Mouse (Mus musculus) CD8-positive naive resting alpha-beta T cell, adult 2 months (primary cell): ENCODE results near the gene Mgea5.
A peak's percentile ranks its signal among the peaks of the same experiment; 100 is the strongest.

ENCODE experiments used
- DNase-seq, 2 experiments: peaks; one replicate each; pipeline ENCODE4 v3.0.0; 2022; ENCODE audit warnings: low read depth in 2 of 2, low spot score in 2 of 2

The Mgea5 gene

DNA sequence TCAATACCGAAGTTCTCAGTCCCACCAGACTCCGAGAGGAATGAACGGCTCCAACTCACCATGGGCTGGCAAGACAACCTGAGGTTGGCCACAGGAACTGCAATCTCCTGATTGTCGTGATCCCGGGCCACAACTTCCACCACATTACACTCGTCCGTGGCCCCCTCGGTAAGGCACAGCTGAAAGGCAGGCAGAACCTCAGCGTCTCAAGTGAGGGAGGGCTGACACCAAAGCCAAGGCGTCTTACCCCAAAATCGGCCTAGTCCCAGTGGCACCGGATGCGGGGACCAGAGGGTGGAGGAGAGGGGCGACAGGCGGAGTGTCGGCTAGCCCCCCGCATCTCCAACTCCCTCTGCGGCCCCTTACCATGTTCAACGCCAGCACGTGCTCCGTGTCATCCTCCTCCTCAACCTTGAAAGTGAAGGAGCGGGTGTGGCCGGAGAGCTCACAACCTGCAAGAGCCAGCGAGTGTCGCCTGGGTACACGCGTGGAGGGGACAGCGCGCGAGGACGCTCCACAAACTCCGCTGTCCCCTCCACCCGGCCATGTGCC, 34.9 kb downstream of the Mgea5 start:
- DNase-seq: peak; percentile 35 to 47

- no peak for DNase-seq
Observed at GRCm38 (mm10) chr19:45748206-45748605, 35.4 kb downstream of the Mgea5 start.

- DNase-seq: peak; percentile 72 to 85
Observed at GRCm38 (mm10) chr19:45747028-45747867, 36.4 kb downstream of the Mgea5 start.

DNA sequence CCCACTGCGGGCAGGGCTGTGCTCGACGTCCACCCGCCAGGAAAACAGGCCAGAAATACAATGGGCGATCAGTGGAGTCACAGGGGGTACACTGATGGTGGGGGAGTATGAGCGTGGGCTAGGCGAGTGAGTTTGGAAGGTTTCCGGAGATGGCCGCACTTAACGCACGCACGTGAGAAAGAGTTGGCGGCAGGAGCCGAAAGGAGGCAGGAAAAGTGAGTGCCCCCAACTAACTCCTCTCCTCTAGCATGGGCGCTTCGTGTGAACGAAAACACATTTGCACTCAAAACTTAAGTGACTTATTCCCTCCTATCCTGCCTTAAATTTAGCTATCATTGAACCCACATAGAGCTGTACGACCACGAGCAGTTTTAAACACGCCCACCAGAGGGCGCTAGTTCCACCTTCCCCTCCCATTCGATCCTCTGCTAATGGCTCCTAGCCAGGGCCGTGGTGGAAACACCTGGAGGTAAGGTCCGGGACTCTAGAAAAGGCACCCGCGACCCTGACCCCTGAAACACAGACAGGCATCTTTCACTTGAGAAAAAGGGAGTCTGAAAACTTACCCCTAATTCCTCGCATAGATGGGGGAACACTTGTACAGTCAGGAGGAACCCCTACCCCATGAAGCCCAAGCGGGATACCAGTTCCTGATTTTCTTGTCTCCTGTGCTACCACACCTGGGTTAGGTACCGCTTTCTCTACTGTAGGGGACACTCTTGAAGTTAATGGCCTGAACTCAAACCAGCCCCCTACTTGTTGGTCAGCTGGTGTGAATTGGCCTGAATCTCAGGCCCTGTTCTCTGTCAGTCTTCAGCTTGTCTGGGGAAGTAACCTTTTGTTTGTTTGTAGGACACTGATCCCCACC, 37.2 kb downstream of the Mgea5 start:
- DNase-seq: peak; percentile 68 to 72

- DNase-seq: no peak
Observed at GRCm38 (mm10) chr19:45745344-45746152, 38.1 kb downstream of the Mgea5 start.

GRCm38 (mm10) chr19:45743619-45744018, 40.0 kb downstream of the Mgea5 start:
- DNase-seq: no peak

DNA sequence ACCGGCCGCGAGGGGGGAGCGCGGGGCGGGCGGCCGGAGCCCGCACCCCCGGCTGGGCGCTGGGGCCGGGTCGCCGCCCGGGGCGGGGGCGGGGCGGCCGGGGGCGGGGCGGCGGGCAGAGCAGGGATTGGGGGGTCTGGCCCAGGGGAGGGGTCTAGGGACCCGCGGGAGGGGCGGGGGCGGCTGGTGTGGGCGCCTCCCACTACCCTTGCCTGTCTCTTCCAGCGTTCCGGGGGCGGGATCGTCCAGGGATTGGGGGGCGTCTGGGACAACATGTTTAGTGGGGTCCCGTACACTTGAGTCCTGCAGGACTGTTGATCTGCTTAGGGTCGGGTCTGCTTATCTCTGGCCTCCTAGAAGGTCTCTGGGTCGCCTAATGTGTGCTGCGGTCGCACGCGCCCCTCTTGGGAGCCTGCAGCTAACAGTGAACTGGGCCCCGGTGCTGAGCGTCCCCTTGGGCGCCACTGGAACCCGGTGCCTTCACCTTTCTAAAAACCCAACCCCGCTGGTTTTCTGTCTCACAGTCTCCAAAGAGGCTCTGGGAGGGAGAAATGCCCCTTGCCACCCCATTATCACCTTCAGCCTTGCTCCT, 40.6 kb downstream of the Mgea5 start:
- no peak for DNase-seq

DNA sequence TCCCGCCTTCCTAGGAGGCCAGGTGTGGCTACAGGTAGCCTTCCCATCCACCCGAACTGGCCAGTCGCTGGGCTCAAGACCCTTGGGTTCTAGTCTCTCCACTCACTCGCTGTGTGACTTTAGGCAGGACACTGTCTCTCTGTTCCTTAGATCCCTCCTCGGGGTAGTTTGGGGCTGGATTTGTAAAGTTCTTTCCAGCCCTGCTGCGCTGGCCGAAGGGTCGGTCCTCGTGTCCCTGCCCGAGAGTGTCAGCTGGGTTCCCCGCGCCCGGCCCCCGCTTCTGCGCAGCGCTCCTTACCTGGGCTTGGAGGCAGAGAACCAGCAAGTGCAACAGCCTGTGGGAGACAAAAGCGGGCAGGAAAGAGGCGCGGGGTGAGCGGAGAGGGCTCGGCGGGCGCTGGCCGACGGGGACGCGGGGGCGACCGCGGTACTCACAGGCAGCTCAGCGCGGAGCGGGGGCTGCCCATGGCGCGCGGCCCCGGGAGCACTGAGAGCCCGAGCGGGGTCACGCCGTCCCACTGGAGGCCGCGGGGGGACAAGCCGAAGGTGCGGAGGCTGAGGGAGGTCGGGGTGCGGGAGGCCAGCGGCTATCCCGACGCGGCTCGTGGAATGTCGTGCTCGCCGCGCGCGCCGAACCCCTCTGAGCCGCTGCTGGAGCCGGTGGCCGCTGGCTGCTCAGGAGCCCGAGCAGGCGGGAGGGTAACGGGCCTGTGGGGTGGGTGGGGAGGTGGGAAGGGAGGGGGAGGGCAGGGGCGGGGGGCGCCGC, 41.2 kb downstream of the Mgea5 start, which contains the start of gene Fgf8:
Gene Fgf8, minus strand, starts transcription at position 698 of the 766 bp plus-strand sequence.
- peak; percentile 31 to 42 for DNase-seq

- DNase-seq: no peak
Observed at GRCm38 (mm10) chr19:45741431-45742217, 42.0 kb downstream of the Mgea5 start.

- DNase-seq: no peak
Observed at GRCm38 (mm10) chr19:45740817-45741216, 42.8 kb downstream of the Mgea5 start.

DNA sequence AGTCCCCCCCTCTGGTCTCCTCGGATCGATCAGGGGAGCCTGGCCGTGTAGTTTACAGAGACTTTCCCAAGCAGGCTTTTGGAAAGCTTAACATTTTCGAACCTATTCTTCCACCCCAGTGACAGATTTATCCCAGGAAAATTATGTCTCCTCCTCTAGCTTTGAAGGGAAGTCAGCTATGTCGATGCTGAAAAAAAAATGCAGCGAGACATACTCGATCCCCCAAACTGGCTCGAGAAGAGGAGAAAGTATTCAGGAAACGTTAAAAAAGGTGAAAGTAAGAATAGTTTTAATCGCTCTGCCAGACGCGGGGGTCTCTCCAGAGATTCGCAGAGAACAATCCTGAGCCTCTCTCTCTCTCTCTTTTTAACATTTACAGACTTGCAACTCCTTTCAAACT, 43.4 kb downstream of the Mgea5 start:
- no peak for DNase-seq

DNA sequence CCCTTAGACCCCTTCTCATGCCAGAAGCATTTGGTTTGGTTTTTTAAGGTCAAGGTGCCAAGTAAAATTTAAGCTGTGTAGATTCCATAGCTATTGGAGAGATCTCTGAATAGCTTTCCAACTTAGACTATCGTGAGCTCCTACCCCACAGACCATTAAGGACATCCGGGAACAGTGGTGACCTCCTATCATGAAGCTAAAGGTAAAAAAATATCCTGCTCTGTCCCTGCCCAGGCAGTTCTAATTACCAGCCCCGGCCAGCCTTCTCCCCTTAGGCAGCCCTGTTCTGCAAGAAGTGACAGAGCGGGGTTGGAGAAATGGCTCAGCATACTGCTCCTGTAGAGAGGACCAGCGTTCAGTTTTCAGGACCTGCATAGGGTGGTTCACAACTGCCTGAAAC, 45.1 kb downstream of the Mgea5 start:
- no peak for DNase-seq

DNA sequence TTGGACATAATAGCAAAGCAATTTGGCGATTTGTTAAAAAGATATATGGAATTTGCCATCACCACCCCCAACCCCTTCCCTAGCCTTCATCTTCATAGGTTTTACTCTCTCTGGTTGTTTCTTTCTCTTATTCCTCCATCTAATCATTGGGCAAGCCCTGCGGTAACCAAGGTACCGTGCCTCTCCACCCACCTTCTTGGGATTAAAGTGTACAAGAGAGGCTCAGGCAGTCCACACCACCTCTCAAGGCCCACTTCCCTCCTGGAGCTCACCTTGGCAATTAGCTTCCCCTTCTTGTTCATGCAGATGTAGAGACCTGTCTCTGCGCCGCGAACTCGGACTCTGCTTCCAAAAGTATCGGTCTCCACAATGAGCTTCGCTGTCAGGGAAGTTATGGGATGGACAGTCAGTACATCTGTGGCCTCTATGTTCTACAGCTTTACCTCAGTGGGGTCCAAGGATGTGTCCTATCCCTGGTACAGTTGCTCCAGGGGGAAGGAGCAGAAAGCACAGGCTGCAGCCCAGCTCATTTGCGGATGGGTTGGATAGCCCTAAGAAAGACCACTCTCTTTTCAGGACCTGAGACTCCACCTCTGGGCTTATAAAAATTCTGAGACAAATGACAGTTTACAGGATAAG, 45.7 kb downstream of the Mgea5 start:
- DNase-seq: no peak

DNA sequence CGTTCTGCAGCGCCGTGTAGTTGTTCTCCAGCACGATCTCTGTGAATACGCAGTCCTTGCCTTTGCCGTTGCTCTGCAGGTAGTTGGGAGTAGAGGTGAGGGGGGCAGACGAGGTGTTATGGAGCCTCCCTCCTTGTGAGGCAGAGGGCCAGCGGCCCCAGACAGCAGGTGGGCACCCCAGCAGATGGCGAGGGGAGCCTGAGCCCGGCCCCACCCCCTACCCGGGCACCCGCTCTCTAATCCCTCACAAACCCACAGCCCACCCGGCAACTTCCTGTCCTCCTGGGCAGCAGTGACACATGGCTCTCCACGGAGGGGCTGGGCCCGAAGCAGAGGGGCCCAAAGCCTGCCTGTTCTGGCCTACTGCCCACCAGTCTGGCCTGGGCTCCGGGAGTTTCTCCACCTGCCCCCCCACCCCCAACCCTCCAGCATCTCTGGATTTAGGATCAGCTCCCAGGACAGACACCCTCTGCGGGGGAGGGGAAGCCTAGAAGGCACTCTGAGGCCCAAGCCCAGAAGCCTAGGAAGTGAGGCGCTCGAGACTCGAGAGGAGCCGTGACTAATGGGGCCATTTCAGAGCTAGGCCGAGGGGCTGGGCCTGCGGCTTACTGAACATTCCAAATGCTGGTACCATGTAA, 46.3 kb downstream of the Mgea5 start:
- DNase-seq: no peak

DNA sequence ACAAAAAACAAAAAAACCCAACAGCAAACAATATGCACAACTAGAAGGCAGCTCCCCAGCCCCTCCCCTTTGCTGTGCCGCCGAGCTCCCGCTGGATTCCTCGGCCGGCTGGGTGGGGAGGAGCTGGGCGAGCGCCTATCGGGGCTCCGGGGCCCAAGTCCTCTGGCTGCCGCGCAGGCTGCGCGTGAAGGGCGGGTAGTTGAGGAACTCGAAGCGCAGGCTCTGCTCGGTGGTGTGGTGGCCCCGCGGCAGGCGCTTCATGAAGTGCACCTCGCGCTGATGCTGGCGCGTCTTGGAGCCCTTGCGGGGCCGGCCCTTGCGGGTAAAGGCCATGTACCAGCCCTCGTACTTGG, 46.8 kb downstream of the Mgea5 start:
- peak; percentile 21 to 25 for DNase-seq

GRCm38 (mm10) chr19:45736241-45736640, 47.4 kb downstream of the Mgea5 start:
- no peak for DNase-seq

DNA sequence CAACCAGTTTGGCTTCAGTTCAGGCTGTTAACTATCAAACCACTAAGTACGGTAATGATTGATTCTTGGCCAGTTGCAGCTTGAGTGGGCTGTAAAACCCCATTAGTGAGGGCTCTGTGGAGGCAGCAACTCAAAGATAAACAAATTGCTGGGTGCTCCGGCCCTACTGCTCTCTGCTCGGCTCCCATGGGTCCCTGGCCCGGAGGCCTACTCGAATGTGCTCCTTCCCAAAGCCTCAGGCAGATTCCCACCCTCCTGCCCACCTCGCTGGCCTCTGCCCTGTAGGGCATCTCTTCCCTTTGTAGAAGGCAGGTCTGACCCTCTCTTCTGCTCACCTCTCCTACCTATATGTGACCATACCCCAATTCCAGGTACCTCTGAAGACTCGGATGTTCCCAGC, 48.9 kb downstream of the Mgea5 start:
- no peak for DNase-seq

DNA sequence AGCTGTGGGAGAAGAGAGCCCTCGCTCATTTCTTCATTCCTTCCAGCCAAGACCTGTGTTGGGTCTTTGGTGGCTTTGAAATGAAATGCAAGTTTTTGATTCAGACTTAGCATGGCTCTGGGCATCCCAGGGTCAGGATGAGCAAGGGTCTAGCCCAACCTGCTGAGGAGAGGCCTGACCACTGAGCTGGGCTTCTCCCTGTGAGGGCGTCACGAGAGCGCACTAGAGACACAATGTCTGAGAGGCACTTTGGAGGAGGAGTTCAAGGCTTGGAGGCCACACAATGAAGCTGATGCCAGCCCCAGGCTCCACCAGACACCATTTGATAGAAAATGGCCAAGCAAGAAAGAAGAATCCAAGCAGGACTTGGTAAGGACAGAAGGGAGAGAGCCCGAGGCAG, 49.4 kb downstream of the Mgea5 start:
- no peak for DNase-seq
